Mouse (Mus musculus) forebrain, embryonic 10.5 days (tissue): Measurements from ENCODE around the gene Hoxc9. TPM values are rescaled to one million over a fixed set of nuclear protein-coding genes. Genes with fewer than 3 reads are reported as not detected.
A peak's percentile ranks its signal among the peaks of the same experiment; 100 is the strongest.

Source experiments
- DNase-seq: peaks from one replicate; pipeline ENCODE4 v3.0.0-alpha.2; 2017; ENCODE audit warnings: low spot score; ENCODE audit errors: extremely low spot score
- H3K27ac ChIP-seq: fragments of 300-500 bp; sonication (generic); 2 replicates; pipeline ENCODE4 v1.5.1; 2016; ENCODE audit warnings: mild to moderate bottlenecking
- H3K27me3 ChIP-seq: fragments of 300-500 bp; sonication (generic); 2 replicates; pipeline ENCODE4 v1.6.1; 2016; ENCODE audit warnings: mild to moderate bottlenecking; ENCODE audit not compliant: poor library complexity, severe bottlenecking
- H3K36me3 ChIP-seq: fragments of 300-500 bp; sonication (generic); replicated peaks from 2 replicates; pipeline ENCODE4 v1.6.1; 2016; ENCODE audit warnings: mild to moderate bottlenecking, moderate library complexity
- H3K4me1 ChIP-seq: fragments of 300-500 bp; sonication (generic); 2 replicates; pipeline ENCODE4 v1.6.1; 2016
- H3K4me3 ChIP-seq: fragments of 300-500 bp; sonication (generic); 2 replicates; pipeline ENCODE4 v1.5.1; 2016; ENCODE audit warnings: mild to moderate bottlenecking, moderate library complexity
- H3K9me3 ChIP-seq: fragments of 300-500 bp; sonication (generic); 2 replicates; pipeline ENCODE4 v1.6.1; 2016; ENCODE audit warnings: mild to moderate bottlenecking, moderate library complexity
- WGBS: fragments of 180-500 bp; shearing (Covaris S2); methylation state at CpG from one replicate; pipeline ENCODE4 v1.1.7; 2016; 5-methylcytosine and 5-hydroxymethylcytosine counted together
- polyA plus RNA-seq: library from polyadenylated mRNA; unstranded; fragments of >200 nt; fragmentation: Nextera tagmentation; extraction: Ambion mirVana; gene quantifications from 2 replicates; pipeline ENCODE4 v1.2.1, GENCODE M21; 2016

The Hoxc9 gene
- polyA plus RNA-seq, 1 experiment from 2014 or later = not detected

DNA sequence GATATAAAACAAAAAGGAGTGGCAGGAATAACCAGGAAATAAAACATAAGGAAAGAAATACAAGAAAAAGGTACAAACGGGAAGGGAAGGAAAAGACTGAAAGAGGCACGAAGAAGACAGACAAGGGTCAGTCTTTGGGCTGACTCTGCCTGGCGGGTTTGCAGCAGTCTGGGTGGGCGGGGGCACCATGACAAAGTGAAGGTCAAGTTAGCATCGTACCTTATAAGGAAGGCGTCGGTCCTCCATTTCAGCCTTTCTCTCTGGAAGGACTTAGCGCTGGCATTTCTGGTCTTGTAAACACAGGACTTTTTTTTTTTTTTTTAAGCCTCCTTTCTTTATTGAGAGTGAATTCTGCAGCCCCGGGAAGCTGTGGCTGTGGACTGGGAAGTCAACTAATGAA lies 29.0 kb upstream of the Hoxc9 start:
- Histone ChIP-seq H3K36me3 (no peaks in the 10 kb centered on the region), H3K4me1 (peaks cover 9% of the 10 kb centered on the region), H3K9me3 (no peaks in the 10 kb centered on the region), H3K27ac (no peak overlapping the region), H3K27me3 (peaks cover 100% of the 10 kb centered on the region), H3K4me3 (no peak overlapping the region)
- no peak for DNase-seq
- 4% methylated on average over 9 of the region's 9 CpGs for WGBS

DNA sequence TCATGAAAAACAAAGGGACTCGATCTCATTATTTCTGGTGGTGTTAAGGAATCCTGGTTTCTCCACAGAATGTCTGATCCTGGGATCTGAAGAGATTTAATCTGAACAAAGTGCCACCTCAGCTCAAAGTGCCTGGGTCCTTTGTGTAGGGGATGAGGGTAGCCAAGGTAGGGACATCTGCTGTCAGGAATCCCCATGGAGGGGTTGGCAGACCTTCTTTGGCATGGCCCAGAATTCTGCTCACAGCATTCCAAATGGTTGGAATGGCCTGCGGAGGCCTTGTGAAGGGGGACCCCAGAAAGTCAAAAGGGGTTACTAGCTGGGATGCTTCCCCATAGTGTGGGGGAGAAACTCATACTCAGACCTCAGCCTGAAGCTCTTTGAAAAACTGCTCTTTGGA lies 27.4 kb upstream of the Hoxc9 start:
- no peak for DNase-seq
- no peak overlapping the region for H3K4me3 ChIP-seq
- H3K9me3 ChIP-seq = no peaks in the 10 kb centered on the region
- no peaks in the 10 kb centered on the region for H3K4me1 ChIP-seq
- peaks cover 100% of the 10 kb centered on the region for H3K27me3 ChIP-seq
- WGBS = 11% methylated on average over 2 of the region's 2 CpGs
- no peaks in the 10 kb centered on the region for H3K36me3 ChIP-seq
- H3K27ac ChIP-seq = no peak overlapping the region

DNA sequence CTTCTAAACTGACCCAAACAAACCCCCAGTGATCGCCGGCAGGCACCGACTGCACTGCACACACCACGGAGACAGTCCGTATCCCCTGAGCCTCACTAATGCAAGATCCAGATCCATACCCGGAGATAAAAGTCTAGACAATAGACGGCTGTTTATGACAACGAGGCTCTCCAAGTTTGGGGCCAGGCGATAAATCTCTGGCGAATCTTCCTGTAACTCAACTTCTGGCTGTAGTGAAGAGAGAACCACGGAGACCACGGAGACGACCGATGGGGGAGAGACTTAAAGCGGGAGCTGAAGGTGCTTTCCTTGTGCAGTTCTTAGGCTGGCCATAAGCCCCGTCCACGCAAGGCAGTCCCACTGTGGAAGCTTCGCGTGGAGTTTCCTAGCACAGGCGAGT lies 26.5 kb upstream of the Hoxc9 start:
- WGBS = 2% methylated on average over 20 of the region's 20 CpGs
- no peak for DNase-seq
- Histone ChIP-seq H3K4me3 (no peak overlapping the region), H3K27ac (no peak overlapping the region), H3K36me3 (no peaks in the 10 kb centered on the region), H3K9me3 (no peaks in the 10 kb centered on the region), H3K4me1 (0 out of 2 replicates have a peak, but pooled peaks cover under 1% of the 10 kb centered on the region), H3K27me3 (peaks cover 100% of the 10 kb centered on the region)

DNA sequence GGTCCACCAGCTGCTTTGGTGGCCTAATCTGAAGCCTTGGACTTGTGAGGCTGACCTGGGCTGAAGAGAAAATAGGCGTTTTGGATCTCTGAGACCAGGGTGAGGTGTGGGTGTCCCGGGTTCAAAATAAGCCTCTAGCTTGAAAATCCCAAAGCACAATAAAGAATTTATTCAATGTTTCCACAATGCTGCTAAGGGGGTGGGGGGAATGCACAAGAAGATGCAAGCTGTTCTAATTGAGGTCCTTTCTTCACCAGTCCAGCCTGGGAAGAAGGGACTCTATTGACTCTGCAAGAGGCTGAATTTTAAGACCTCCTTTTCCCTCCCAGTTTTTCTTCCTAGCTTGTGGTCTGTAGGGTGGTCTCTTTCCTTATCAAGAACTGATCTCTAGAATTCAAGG lies 25.4 kb upstream of the Hoxc9 start:
- WGBS = 7% methylated on average over 2 of the region's 2 CpGs
- H3K4me1 ChIP-seq = peaks cover 5% of the 10 kb centered on the region; the same call in 1 of the 2 replicates
- no peak overlapping the region for H3K27ac ChIP-seq
- H3K36me3 ChIP-seq = no peaks in the 10 kb centered on the region
- H3K27me3 ChIP-seq = peaks cover 100% of the 10 kb centered on the region
- no peaks in the 10 kb centered on the region for H3K9me3 ChIP-seq
- DNase-seq = no peak
- no peak overlapping the region for H3K4me3 ChIP-seq

DNA sequence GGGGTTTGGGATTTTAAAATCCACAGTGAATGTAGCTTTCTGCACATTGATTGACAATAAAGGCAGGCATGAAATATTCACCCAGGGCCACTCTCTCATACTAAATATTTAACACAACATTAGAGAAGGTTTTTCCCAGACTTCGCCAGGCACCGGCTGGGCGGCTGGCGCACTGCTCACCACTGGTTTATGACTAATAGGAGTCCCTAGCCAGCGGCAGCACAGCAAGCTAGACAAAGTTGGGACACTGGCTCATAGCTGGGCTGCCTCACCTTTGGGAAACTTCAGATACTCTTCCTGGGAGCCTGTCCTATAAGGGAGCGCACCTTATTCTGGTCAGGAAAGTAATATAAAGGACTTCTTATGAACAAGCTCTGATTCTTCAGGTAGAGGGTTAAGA lies 22.7 kb upstream of the Hoxc9 start:
- Histone ChIP-seq H3K9me3 (no peaks in the 10 kb centered on the region), H3K36me3 (no peaks in the 10 kb centered on the region), H3K4me3 (no peak overlapping the region), H3K27ac (no peak overlapping the region), H3K27me3 (peaks cover 100% of the 10 kb centered on the region), H3K4me1 (peaks cover 10% of the 10 kb centered on the region)
- WGBS = 3% methylated on average over 6 of the region's 6 CpGs
- DNase-seq = no peak

DNA sequence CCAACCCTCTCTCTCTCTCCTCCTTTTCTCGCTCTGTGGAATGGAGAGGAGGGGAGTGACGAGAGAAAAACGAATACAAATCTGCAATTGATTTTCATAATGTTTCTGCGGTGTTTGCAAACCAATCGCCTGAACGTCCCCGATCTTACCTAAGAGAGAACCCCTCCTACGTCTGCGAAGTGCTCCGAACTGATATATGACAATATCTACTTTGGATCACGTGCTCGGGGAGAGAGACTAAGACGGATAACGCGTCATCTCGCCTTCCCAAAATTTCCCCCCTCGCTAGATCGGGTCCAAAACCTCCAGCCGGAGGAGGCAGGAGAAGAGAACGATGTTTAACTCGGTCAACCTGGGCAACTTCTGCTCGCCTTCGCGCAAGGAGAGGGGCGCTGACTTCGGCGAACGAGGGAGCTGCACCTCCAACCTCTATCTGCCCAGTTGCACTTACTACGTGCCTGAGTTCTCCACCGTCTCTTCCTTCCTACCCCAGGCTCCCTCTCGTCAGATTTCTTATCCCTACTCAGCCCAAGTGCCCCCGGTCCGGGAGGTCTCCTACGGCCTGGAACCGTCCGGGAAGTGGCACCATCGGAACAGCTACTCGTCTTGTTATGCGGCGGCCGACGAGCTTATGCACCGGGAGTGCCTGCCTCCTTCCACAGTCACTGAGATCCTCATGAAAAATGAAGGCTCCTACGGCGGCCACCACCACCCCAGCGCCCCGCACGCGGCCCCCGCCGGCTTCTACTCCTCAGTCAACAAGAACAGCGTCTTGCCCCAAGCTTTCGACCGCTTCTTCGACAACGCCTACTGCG lies 21.8 kb upstream of the Hoxc9 start, which contains the start of gene Hoxc11:
Gene Hoxc11 (plus strand): TSS at position 236 of the 815 bp plus-strand sequence.
- Histone ChIP-seq H3K9me3 (no peaks in the 10 kb centered on the region), H3K4me1 (peaks cover 10% of the 10 kb centered on the region), H3K4me3 (no peak within 1 kb of the TSS), H3K27ac (no peak within 1 kb of the TSS), H3K36me3 (no peaks in the 10 kb centered on the region), H3K27me3 (peaks cover 100% of the 10 kb centered on the region)
- peak; percentile 53 for DNase-seq
- under 1% methylated on average over 57 of the region's 57 CpGs for WGBS

DNA sequence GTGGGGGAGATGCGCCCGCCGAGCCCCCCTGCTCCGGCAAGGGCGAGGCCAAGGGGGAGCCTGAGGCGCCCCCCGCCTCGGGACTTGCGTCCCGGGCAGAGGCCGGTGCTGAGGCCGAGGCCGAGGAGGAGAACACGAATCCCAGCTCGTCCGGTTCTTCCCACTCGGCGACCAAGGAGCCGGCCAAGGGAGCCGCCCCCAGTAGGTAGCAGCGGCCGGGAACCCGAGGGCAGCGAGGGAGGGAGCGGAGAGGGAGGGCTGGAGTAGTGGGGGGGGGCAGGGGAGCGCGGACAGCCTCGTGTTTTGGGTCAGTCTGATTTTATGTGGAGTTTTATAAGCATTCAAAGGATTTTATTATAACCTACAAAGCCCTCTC lies 21.2 kb upstream of the Hoxc9 start:
- H3K4me3 ChIP-seq = no peak overlapping the region
- no peak overlapping the region for H3K27ac ChIP-seq
- WGBS = under 1% methylated on average over 28 of the region's 28 CpGs
- no peaks in the 10 kb centered on the region for H3K9me3 ChIP-seq
- peaks cover 100% of the 10 kb centered on the region for H3K27me3 ChIP-seq
- H3K36me3 ChIP-seq = no peaks in the 10 kb centered on the region
- peaks cover 10% of the 10 kb centered on the region for H3K4me1 ChIP-seq
- DNase-seq = no peak

DNA sequence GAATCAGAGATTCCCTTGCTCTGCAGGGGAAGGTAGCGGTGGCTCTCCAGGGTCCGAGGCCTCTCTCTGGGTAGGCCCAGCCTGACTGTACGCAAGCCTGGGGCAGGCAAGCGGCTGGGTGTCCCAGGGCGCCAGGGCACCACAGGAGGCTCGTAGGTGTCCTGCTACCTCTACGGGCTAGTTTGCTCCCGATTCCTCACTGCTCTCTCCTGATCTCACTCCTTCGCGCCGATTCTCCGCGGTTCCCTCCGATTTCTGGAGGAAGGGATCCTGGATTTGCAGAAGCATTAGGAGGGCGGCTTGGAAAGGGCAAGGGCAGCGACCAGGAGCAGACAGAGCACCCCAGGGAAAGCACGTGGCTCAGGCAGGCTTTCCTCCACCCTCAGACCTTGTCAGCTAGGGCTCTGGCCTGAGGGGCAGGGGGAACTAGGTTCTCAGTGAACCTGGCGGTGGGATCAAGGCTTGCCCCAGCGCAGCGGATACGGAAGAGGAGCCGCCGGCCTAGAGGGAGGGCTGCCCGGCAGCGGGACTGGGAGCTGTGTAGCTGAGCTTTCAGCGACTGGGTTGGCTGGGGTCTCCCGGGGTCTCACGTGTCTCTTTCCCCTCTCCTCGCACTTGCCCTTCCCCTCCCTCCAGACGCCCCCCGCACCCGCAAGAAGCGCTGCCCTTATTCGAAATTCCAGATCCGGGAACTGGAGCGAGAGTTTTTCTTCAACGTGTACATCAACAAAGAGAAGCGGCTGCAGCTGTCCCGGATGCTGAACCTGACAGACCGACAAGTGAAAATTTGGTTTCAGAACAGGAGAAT lies 20.2 kb upstream of the Hoxc9 start:
- Histone ChIP-seq H3K36me3 (no peaks in the 10 kb centered on the region), H3K4me1 (peaks cover 10% of the 10 kb centered on the region), H3K27me3 (peaks cover 100% of the 10 kb centered on the region), H3K4me3 (no peak overlapping the region), H3K9me3 (no peaks in the 10 kb centered on the region), H3K27ac (no peak overlapping the region)
- WGBS = under 1% methylated on average over 40 of the region's 40 CpGs
- DNase-seq = peak; percentile 63

DNA sequence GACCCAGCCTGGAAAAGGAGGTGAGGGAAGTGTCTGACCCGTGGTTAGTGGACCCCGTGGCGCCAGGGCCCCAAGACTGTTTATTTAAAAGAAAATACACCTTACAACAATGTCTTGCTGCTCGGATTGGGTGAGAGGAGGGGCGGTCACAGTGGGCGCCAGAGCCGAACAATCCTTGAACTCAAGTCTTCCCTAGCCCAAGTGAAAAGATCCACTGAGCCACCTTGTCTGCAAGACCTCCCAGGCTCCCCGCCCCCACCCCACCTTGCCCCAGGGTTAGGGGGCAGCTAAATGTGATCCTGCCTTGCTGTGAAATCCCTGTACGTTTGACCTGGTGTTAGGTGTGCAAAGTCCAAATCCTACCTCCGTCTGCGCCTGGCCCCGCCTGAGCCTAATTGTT lies 19.3 kb upstream of the Hoxc9 start:
- Histone ChIP-seq H3K4me3 (no peak overlapping the region), H3K9me3 (no peaks in the 10 kb centered on the region), H3K27me3 (peaks cover 100% of the 10 kb centered on the region), H3K27ac (no peak overlapping the region), H3K36me3 (no peaks in the 10 kb centered on the region), H3K4me1 (peaks cover 10% of the 10 kb centered on the region)
- DNase-seq = no peak
- WGBS = 2% methylated on average over 12 of the region's 12 CpGs

DNA sequence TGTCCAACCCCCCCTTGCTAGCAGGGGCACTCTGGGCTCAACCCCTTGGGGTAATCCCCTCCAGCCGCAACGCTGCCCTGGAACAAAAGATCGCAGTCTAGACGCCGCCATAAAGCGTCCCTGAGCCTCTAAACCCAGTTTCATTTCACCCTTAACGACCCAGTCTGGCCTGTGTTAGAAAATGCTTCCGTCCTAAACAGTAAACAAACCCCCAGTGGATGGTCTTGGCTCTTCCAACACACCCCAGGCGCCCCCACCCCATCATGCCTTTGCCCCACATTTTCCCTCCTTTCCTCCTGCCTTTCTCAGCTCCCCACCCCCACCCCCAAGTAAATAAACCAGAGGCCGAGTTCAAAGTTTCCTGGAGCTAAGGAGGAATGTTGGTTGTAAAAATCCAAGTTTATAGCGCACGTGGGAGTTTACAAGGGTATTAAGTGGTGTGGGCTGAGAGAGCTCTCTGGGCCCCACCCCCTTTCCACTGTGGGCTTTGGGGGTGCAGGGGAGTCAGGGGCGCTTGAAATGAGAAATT lies 16.5 kb upstream of the Hoxc9 start:
- Histone ChIP-seq H3K27ac (no peak overlapping the region), H3K4me3 (no peak overlapping the region), H3K4me1 (peaks cover 9% of the 10 kb centered on the region), H3K36me3 (no peaks in the 10 kb centered on the region), H3K9me3 (no peaks in the 10 kb centered on the region), H3K27me3 (peaks cover 100% of the 10 kb centered on the region)
- 1% methylated on average over 13 of the region's 13 CpGs for WGBS
- no peak for DNase-seq

DNA sequence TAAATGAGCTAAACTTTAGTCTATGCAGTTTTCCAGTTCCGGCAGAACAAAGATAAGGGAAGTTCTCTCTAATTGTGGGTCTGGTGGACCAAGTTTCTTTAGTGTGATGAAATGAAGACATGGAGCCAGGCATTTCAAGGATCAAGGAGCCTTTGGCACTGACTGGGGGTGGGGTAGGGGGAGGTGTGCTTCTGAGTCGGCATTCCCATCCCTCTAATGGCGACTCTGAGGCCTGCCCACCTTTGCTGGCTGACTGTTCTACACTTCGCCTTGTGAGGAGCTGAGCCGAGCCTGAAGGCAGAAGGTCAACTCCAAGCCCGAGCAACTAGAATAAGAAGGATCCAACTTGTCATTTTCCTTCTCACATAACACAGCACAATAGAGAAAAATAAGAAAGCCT lies 14.5 kb upstream of the Hoxc9 start:
- WGBS = 5% methylated on average over 6 of the region's 6 CpGs
- Histone ChIP-seq H3K36me3 (no peaks in the 10 kb centered on the region), H3K4me1 (peaks cover 6% of the 10 kb centered on the region), H3K27ac (no peak overlapping the region), H3K27me3 (peaks cover 100% of the 10 kb centered on the region), H3K9me3 (no peaks in the 10 kb centered on the region), H3K4me3 (no peak overlapping the region)
- DNase-seq = no peak

DNA sequence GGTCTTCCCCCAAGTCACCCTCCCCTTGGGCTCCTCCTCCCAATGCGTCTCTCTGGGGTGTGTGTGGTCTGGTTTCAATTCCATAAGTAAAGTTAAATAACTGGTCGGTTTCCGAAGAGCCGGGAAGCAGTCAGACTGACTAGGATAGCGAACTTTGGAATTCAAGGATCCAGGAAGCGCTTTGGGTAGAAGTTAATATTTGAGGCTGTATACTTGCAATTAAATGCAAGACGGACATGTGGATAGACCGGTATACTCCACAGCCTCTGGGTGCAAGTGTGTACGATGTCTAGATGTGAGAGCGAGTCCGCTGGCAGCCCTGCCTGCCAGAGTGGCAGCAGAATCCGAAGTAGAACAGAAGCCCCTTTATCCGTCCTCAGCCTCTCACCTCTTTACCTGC lies 13.7 kb upstream of the Hoxc9 start:
- Histone ChIP-seq H3K4me3 (no peak overlapping the region), H3K9me3 (no peaks in the 10 kb centered on the region), H3K36me3 (no peaks in the 10 kb centered on the region), H3K27me3 (peaks cover 100% of the 10 kb centered on the region), H3K27ac (no peak overlapping the region), H3K4me1 (peaks cover 6% of the 10 kb centered on the region)
- DNase-seq = no peak
- WGBS = 1% methylated on average over 13 of the region's 13 CpGs

DNA sequence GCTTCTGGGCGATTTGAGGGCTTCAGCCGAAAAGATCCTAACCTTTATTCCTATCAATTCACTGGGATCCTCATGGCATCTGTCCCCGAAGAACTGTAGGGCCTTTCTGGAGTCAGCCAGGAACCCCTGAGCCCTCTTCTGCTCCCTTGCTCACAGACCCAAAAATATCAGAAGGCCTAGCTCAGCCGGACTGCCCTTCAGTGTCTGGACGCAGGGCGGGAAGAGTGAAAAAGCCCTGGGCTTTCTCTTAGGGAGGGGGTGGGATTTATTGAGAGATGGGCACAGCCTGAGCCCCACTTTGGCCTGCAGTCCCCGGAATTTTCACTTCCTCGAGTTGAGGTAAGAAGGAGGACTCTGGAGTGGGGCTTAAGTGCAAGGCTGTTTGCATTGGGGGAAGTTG lies 13.0 kb upstream of the Hoxc9 start:
- no peak for DNase-seq
- peaks cover 6% of the 10 kb centered on the region for H3K4me1 ChIP-seq
- 4% methylated on average over 8 of the region's 8 CpGs for WGBS

More for the DNA sequence above, 13.0 kb upstream of the Hoxc9 start:
- Histone ChIP-seq H3K36me3 (no peaks in the 10 kb centered on the region), H3K9me3 (no peaks in the 10 kb centered on the region), H3K27ac (no peak overlapping the region), H3K4me3 (no peak overlapping the region), H3K27me3 (peaks cover 100% of the 10 kb centered on the region)
